Mouse (Mus musculus) retina, embryonic 14.5 days (tissue): ENCODE measurements around the gene Gtdc1.

ENCODE experiments used
- DNase-seq: peaks from one replicate; pipeline ENCODE4 v3.0.0-alpha.2; 2015; ENCODE audit warnings: low spot score

Gene Gtdc1

DNA sequence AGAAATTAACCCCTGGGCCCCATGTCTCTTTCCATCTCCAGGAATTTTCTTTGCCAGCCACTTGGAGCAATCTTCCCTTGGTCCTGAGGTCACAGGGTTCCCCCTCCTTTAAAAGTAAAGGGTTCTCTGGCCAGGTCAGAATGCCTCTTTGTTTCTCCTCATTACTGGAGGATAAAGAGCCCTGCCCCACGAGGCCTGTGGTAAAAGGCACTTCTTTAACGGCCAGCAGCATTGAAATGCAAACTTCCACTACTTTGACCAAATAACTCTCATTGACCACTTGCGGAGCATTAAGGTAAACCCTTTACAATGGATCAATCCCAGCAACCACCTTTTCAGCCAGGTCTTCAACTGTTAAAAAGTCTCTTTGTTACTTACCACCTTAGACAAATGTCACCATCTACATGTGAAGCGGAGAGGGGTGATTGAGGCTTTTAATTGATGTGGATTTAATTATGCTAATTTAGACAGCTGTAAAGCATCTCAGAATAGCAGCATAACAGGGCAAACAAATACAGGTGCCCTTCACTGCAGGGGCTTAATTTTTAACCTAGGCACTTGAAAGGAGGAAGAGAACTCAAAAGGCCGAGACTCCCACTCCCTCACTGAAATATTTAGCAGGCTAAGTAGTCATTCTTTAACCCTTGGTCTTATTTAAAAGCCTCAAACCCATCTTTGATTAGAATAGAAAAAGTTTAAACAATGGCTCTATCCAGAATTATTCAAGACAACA is 402.1 kb downstream of the Gtdc1 start:
- DNase-seq, result peak; percentile 9

- DNase-seq, result no peak
Measured at GRCm38 (mm10) chr2:44519236-44519635, 408.2 kb downstream of the Gtdc1 start.

DNA sequence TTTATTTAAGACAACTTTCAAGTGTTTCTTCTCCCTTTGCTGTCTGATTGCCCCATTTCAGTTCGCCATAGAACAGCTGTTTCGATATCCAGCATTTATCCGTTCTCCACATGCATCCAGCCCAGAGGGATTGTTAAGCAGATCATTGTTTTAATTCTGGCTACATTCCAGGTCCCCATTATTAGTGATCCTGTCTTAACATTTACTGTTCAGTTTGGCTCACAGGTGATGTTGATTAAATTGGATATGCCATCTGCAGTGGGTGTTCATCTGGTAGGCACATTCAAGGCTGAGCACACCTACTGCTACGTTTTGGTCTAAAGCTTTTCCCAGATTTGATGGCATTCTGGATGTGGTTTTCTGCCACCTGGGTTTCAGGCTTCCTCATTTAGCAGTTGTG is 409.4 kb downstream of the Gtdc1 start:
- no peak for DNase-seq
